Mouse (Mus musculus) liver, adult 2 months (tissue): ENCODE measurements at regions not wholly inside any gene's neighbourhood (a gene's known extent, or its start where the extent isn't known, plus 50 kb on each side); places are given as distances from the start of the nearest gene placed in this dataset.

Source experiments
- CTCF ChIP-seq: fragments of 200-500 bp; IDR thresholded peaks from 2 replicates; pipeline ENCODE4 v1.5.1; 2011; ENCODE audit warnings: low read depth, low read length, control low read depth
- POLR2A ChIP-seq: fragments of 200-500 bp; IDR thresholded peaks from 2 replicates; pipeline ENCODE4 v1.6.1; 2011; ENCODE audit warnings: low read length, control low read depth; ENCODE audit not compliant: insufficient read depth; ENCODE audit errors: extremely low read depth

GRCm38 (mm10) chr1:81738384-81738783 lies 494.5 kb upstream of the Gm9747 start:
- no peak for TF ChIP-seq POLR2A
- no peak for TF ChIP-seq CTCF
